Mouse (Mus musculus): ENCODE results near the gene Pdpk1.

DNA sequence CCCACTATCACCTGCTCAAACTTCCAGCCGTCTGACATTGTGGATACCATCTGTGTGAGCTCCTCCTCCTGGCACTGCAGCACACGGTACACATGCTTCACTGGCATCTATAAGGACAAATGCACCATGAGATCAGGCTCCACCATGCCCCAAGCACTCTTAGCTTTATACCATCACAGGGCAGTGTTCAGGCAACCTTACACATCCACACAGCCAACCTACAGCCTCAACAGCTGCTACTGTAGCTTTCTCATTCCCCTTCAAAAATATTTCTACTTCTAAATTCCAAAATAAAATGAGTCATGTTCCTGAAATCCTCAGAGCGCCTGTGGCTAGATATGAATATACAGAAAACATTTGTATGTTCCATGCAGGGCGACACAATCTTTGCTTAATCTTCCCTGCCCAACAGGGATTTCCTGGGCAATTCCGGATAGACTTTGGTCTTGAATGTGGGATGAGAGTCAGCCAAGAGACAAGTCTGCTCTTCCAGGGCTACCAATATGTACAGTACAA is 92.9 kb downstream of the Pdpk1 start:
- TF ChIP-seq CTCF (IDR thresholded peaks at IDR 0.05; ENCODE audit: borderline replicate concordance, control insufficient read depth, extremely low read depth, insufficient read depth, low read length, poor library complexity) (no peak), POLR2A (IDR thresholded peaks at IDR 0.05; ENCODE audit: control insufficient read depth, extremely low read depth, insufficient read depth, low read length, poor library complexity) (no peak)
